Comparison of ENCODE assay signal across 19 mouse cellular contexts in genomic region chr19:58908018-58908417, GRCm38 (mm10). TPM values are rescaled to one million over a fixed set of nuclear protein-coding genes. Genes with fewer than 3 reads are reported as not detected.
DNase-seq lines count a peak whose midpoint lies in the region; ATAC-seq and TF ChIP-seq lines count a peak whose summit lies in the region.
"Had no signal": no experiment of that assay in that cellular context is flagged by ENCODE, and none has a peak within 500 bp of the region (broad histone marks: within the 10 kb centered on the region; RNA-seq: fewer than 3 reads in every experiment).

No protein-coding gene starts in this region.

- H3K27me3 ChIP-seq in embryonic facial prominence, embryonic 11.5 days (ENCODE audit: control insufficient read depth, insufficient read depth, low read length) = no peaks in the 10 kb centered on the region
- H3K27me3 ChIP-seq in embryonic facial prominence, embryonic 10.5 days (replicated peaks; ENCODE audit: low read depth, poor library complexity, severe bottlenecking) = peaks cover 34% of the 10 kb centered on the region
- no peaks in the 10 kb centered on the region for H3K27me3 ChIP-seq in lung, postnatal 0 days (replicated peaks; ENCODE audit: insufficient read depth, low read length)

- H3K4me2 ChIP-seq in embryonic facial prominence, embryonic 11.5 days (ENCODE audit: low read depth, low read length) = no peak overlapping the region
- no peak overlapping the region for H3K4me2 ChIP-seq in lung, postnatal 0 days (replicated peaks; ENCODE audit: low read depth, low read length)
- H3K4me2 ChIP-seq: embryonic facial prominence, embryonic 12.5 days; forebrain, embryonic 15.5 days; hindbrain, embryonic 12.5 days had no signal

- peak; percentile 19 for DNase-seq in embryonic facial prominence, embryonic 11.5 days (ENCODE audit: low spot score)
- no peak for DNase-seq in embryonic facial prominence, embryonic 10.5 days (ENCODE audit: low spot score)
- peak; percentile 22 for DNase-seq in lung, postnatal 0 days (ENCODE audit: low spot score)
- no peak for DNase-seq in lung, postnatal 36 days
- DNase-seq in CD4-positive, CD25-positive, alpha-beta regulatory T cell, adult 2 months (ENCODE audit: low read depth, low spot score) = peak; percentile 40
- no peak for DNase-seq in natural killer cell, adult 2 months (ENCODE audit: low spot score in 2 of 2)
- DNase-seq in embryo, embryonic 10.5 days (ENCODE audit: low spot score) = no peak
- DNase-seq: adrenal gland, postnatal 14 days; cerebellum, adult 11-12 months; cerebellum, adult 9-10 months; cerebellum, postnatal 36 days; heart, adult 18-20 months; heart, postnatal 10 days; heart, postnatal 4 days had no signal

- no peak overlapping the region for H3K27ac ChIP-seq in embryonic facial prominence, embryonic 11.5 days (replicated peaks; ENCODE audit: low read depth, low read length)
- H3K27ac ChIP-seq in embryonic facial prominence, embryonic 10.5 days (replicated peaks) = no peak overlapping the region
- H3K27ac ChIP-seq in lung, postnatal 0 days (ENCODE audit: low read length) = no peak overlapping the region
- H3K27ac ChIP-seq: embryonic facial prominence, embryonic 12.5 days; forebrain, embryonic 15.5 days; heart, embryonic 10.5 days; hindbrain, embryonic 12.5 days had no signal

- no peaks in the 10 kb centered on the region for H3K9me3 ChIP-seq in embryonic facial prominence, embryonic 11.5 days (replicated peaks; ENCODE audit: control insufficient read depth, low read length)
- H3K9me3 ChIP-seq in embryonic facial prominence, embryonic 10.5 days = no peaks in the 10 kb centered on the region
- H3K9me3 ChIP-seq in lung, postnatal 0 days (ENCODE audit: low read length) = no peaks in the 10 kb centered on the region
- H3K9me3 ChIP-seq: embryonic facial prominence, embryonic 12.5 days; forebrain, embryonic 15.5 days; heart, embryonic 10.5 days; hindbrain, embryonic 12.5 days had no signal

- no peak for ATAC-seq in embryonic facial prominence, embryonic 11.5 days (replicated peaks; ENCODE audit: insufficient number of reproducible peaks, low FRiP score, low TSS enrichment, low read depth)
- ATAC-seq in lung, postnatal 0 days = no peak
- ATAC-seq in inflammation-experienced regulatory T-cells, adult 6 months = peak; percentile 35
- ATAC-seq: forebrain, embryonic 15.5 days had no signal

- H3K36me3 ChIP-seq in embryonic facial prominence, embryonic 11.5 days (replicated peaks; ENCODE audit: control insufficient read depth, insufficient read depth, low read depth, low read length) = no peaks in the 10 kb centered on the region
- no peaks in the 10 kb centered on the region for H3K36me3 ChIP-seq in embryonic facial prominence, embryonic 10.5 days (replicated peaks)
- no peaks in the 10 kb centered on the region for H3K36me3 ChIP-seq in lung, postnatal 0 days (ENCODE audit: insufficient read depth, low read length)
- H3K36me3 ChIP-seq: embryonic facial prominence, embryonic 12.5 days; forebrain, embryonic 15.5 days; heart, embryonic 10.5 days; hindbrain, embryonic 12.5 days had no signal

- no peaks in the 10 kb centered on the region for H3K4me1 ChIP-seq in embryonic facial prominence, embryonic 11.5 days (ENCODE audit: control insufficient read depth, insufficient read depth, low read length)
- H3K4me1 ChIP-seq in embryonic facial prominence, embryonic 10.5 days = peaks cover 30% of the 10 kb centered on the region
- H3K4me1 ChIP-seq in lung, postnatal 0 days (ENCODE audit: insufficient read depth, low read depth, low read length) = peaks cover 3% of the 10 kb centered on the region; the same call in 1 of the 2 replicates
- H3K4me1 ChIP-seq: embryonic facial prominence, embryonic 12.5 days had no signal

- no peak for TF ChIP-seq EP300 in lung, postnatal 0 days (IDR thresholded peaks at IDR 0.05)

- no peak overlapping the region for H3K9ac ChIP-seq in embryonic facial prominence, embryonic 11.5 days (replicated peaks; ENCODE audit: low read length)
- no peak overlapping the region for H3K9ac ChIP-seq in lung, postnatal 0 days (replicated peaks; ENCODE audit: low read depth)
- H3K9ac ChIP-seq: embryonic facial prominence, embryonic 12.5 days; forebrain, embryonic 15.5 days; hindbrain, embryonic 12.5 days had no signal

- no peak overlapping the region for H3K4me3 ChIP-seq in embryonic facial prominence, embryonic 11.5 days (ENCODE audit: low read depth, low read length)
- H3K4me3 ChIP-seq in embryonic facial prominence, embryonic 10.5 days = no peak overlapping the region
- H3K4me3 ChIP-seq in lung, postnatal 0 days (ENCODE audit: low read depth, low read length) = no peak overlapping the region
- H3K4me3 ChIP-seq: embryonic facial prominence, embryonic 12.5 days; forebrain, embryonic 15.5 days; heart, embryonic 10.5 days; hindbrain, embryonic 12.5 days had no signal

- WGBS in embryonic facial prominence, embryonic 11.5 days = 67% methylated on average over 10 of the region's 10 CpGs
- 71% methylated on average over 10 of the region's 10 CpGs for WGBS in embryonic facial prominence, embryonic 10.5 days
- WGBS in lung, postnatal 0 days = 55% methylated on average over 10 of the region's 10 CpGs

- TF ChIP-seq CTCF in lung, postnatal 0 days (IDR thresholded peaks at IDR 0.05) = no peak

RNA-seq across cellular contexts. Expression of gene Eno4, which starts 35.2 kb away (rescaled TPM):
- 0.54 and 0.66 TPM in 2 replicates for polyA plus RNA-seq in embryonic facial prominence, embryonic 11.5 days (2014; fragmentation: Nextera tagmentation; extraction: Ambion mirVana)
- polyA plus RNA-seq in embryonic facial prominence, embryonic 10.5 days (2016; fragmentation: Nextera tagmentation; extraction: Ambion mirVana) = 1.1 TPM in 2 replicates
- polyA plus RNA-seq in lung, postnatal 0 days (2015; fragmentation: Nextera tagmentation; extraction: Ambion mirVana) = 2.7 and 3.5 TPM in 2 replicates
- polyA plus RNA-seq in inflammation-experienced regulatory T-cells, adult 6 months (2017; shearing (Covaris generic)) = not detected

RNA-seq across cellular contexts. Expression of gene Hspa12a, which starts 35.4 kb away (rescaled TPM):
- 5.1 and 5.8 TPM in 2 replicates for polyA plus RNA-seq in embryonic facial prominence, embryonic 11.5 days (2014; fragmentation: Nextera tagmentation; extraction: Ambion mirVana)
- 8.1 TPM in 2 replicates for polyA plus RNA-seq in embryonic facial prominence, embryonic 10.5 days (2016; fragmentation: Nextera tagmentation; extraction: Ambion mirVana)
- polyA plus RNA-seq in lung, postnatal 0 days (2015; fragmentation: Nextera tagmentation; extraction: Ambion mirVana) = 3.3 and 3.9 TPM in 2 replicates
- polyA plus RNA-seq in inflammation-experienced regulatory T-cells, adult 6 months (2017; shearing (Covaris generic)) = under 1 TPM in 2 of 3 experiments, not detected in 1; 0.57 to 0.92 TPM

Comparison
In these comparisons a context has a peak if more than half of its experiments do, and no peak if none do; other contexts are left out.
1. DNase-seq: peak in embryonic facial prominence, embryonic 11.5 days (single experiment), lung, postnatal 0 days (single experiment) and CD4-positive, CD25-positive, alpha-beta regulatory T cell, adult 2 months (single experiment); none in embryonic facial prominence, embryonic 10.5 days (single experiment), lung, postnatal 36 days (single experiment), natural killer cell, adult 2 months (0 of 2) and embryo, embryonic 10.5 days (single experiment).